Mouse (Mus musculus) testis, adult 2 months (tissue): ENCODE measurements around the gene Epc2.

Experiments used
- CTCF ChIP-seq: fragments of 200-500 bp; IDR thresholded peaks from 2 replicates; pipeline ENCODE4 v1.5.1; 2012; ENCODE audit warnings: low read depth, mild to moderate bottlenecking, inconsistent platforms, low read length, moderate library complexity; ENCODE audit not compliant: control insufficient read depth, insufficient read depth, insufficient replicate concordance
- POLR2A ChIP-seq: fragments of 200-500 bp; IDR thresholded peaks from 2 replicates; pipeline ENCODE4 v1.6.1; 2012; ENCODE audit warnings: low read depth, mild to moderate bottlenecking, inconsistent platforms, low read length, moderate library complexity; ENCODE audit not compliant: control insufficient read depth

DNA sequence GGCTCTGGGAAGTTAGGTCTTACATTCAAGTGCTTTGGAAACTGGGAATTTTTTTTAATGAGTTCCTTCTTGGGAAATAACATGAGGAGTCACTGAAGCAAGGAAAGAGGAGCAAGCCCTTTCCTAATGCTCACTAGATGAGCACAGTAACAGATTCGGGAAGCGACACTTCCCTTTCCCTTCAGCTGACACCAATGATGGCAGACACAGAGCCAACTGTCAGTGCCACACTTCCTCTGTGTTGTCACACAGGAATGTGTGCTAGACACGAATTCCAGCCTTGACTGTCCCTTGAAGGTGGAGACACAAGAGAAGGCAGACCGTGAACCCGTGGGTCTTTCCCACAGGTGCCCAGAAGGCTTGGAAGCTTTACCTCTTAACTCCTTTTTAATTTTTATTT lies 39.6 kb upstream of the Epc2 start:
- TF ChIP-seq POLR2A: no peak
- TF ChIP-seq CTCF: no peak
